Mouse (Mus musculus) CH12.LX (cell line): ENCODE measurements around the gene Isoc2a. TPM values are rescaled to one million over a fixed set of nuclear protein-coding genes. Genes with fewer than 3 reads are reported as not detected.

Experiments
- DNase-seq: peaks from one replicate; pipeline ENCODE4 v3.0.0-alpha.2; 2013; ENCODE audit errors: extremely low read depth
- H3K27ac ChIP-seq: 2 replicates; pipeline ENCODE4 v1.5.1; 2012; ENCODE audit warnings: low read depth, mild to moderate bottlenecking, control low read depth, moderate library complexity; ENCODE audit not compliant: insufficient read depth
- H3K27me3 ChIP-seq: replicated peaks from 2 replicates; pipeline ENCODE3; 2012; ENCODE audit warnings: inconsistent platforms
- H3K36me3 ChIP-seq, 2 experiments: replicated peaks in 1 of 2; 2 replicates each; pipeline versions ENCODE3 to v1.6.1; 2012; ENCODE audit warnings: inconsistent platforms in 1 of 2, low read length in 1 of 2, mild to moderate bottlenecking in 1 of 2, mixed read lengths in 1 of 2, moderate library complexity in 1 of 2; ENCODE audit not compliant: control insufficient read depth in 1 of 2, insufficient read depth in 1 of 2
- H3K4me1 ChIP-seq, 2 experiments: 2 replicates each; pipeline ENCODE4 v1.6.1; 2012; ENCODE audit warnings: inconsistent platforms in 1 of 2, moderate library complexity in 1 of 2; ENCODE audit not compliant: insufficient read depth in 2 of 2, control insufficient read depth in 1 of 2
- H3K4me2 ChIP-seq: 2 replicates; pipeline ENCODE4 v1.6.1; 2012; ENCODE audit warnings: low read depth, mild to moderate bottlenecking, control low read depth; ENCODE audit not compliant: poor library complexity, insufficient read depth, severe bottlenecking
- H3K4me3 ChIP-seq, 3 experiments: fragments of 150-350 bp in 1 of 3; sonication (generic) in 1 of 3; replicated peaks in 1 of 3; 2 replicates each; pipeline versions ENCODE3 to v1.5.1; 2011 to 2012; ENCODE audit warnings: low read depth in 2 of 3, low read length in 2 of 3, mild to moderate bottlenecking in 2 of 3, moderate library complexity in 2 of 3, control low read depth in 1 of 3, improper control_type of control experiment in 1 of 3, inconsistent platforms in 1 of 3, mixed read lengths in 1 of 3; ENCODE audit not compliant: poor library complexity in 1 of 3
- H3K79me2 ChIP-seq: replicated peaks from 2 replicates; pipeline ENCODE4 v1.6.1; 2012; ENCODE audit warnings: mild to moderate bottlenecking, moderate library complexity; ENCODE audit not compliant: control insufficient read depth, poor library complexity, insufficient read depth, severe bottlenecking; ENCODE audit errors: extremely low read depth
- H3K9ac ChIP-seq: 2 replicates; pipeline ENCODE4 v1.6.1; 2012; ENCODE audit warnings: low read depth, mild to moderate bottlenecking, control low read depth, moderate library complexity; ENCODE audit not compliant: insufficient read depth
- H3K9me3 ChIP-seq: replicated peaks from 2 replicates; pipeline ENCODE3; 2012; ENCODE audit warnings: low read length, inconsistent platforms, mixed read lengths
- CHD2 ChIP-seq: IDR thresholded peaks from 2 replicates; pipeline ENCODE4 v1.6.1; 2011; ENCODE audit warnings: low read length, improper control_type of control experiment
- CTCF ChIP-seq, 2 experiments: IDR thresholded peaks in 1 of 2; conservative IDR thresholded peaks in 1 of 2; 2 replicates each; pipeline ENCODE4 v1.5.1; 2011 to 2012; ENCODE audit warnings: low read depth in 2 of 2, low read length in 2 of 2, improper control_type of control experiment in 1 of 2, inconsistent platforms in 1 of 2, mild to moderate bottlenecking in 1 of 2, moderate library complexity in 1 of 2
- E2F4 ChIP-seq: IDR thresholded peaks from 2 replicates; pipeline ENCODE4 v1.6.1; 2011; ENCODE audit warnings: low read depth, low read length, improper control_type of control experiment; ENCODE audit not compliant: insufficient replicate concordance
- EP300 ChIP-seq: IDR thresholded peaks from 2 replicates; pipeline ENCODE4 v1.6.1; 2011; ENCODE audit warnings: low read length, improper control_type of control experiment
- GABPA ChIP-seq: IDR thresholded peaks from 2 replicates; pipeline ENCODE4 v1.6.1; 2012; ENCODE audit warnings: low read depth, low read length, improper control_type of control experiment, inconsistent platforms; ENCODE audit not compliant: insufficient replicate concordance
- JUND ChIP-seq: conservative IDR thresholded peaks from 2 replicates; pipeline ENCODE4 v1.6.1; 2011; ENCODE audit warnings: low read depth, low read length, improper control_type of control experiment
- KAT2A ChIP-seq: IDR thresholded peaks from 2 replicates; pipeline ENCODE4 v1.6.1; 2012; ENCODE audit warnings: low read length, improper control_type of control experiment, inconsistent platforms; ENCODE audit not compliant: insufficient replicate concordance
- MEF2A ChIP-seq: IDR thresholded peaks from 2 replicates; pipeline ENCODE4 v1.6.1; 2014; ENCODE audit warnings: low read depth, mild to moderate bottlenecking, inconsistent platforms, low read length, improper control_type of control experiment, borderline replicate concordance
- MXI1 ChIP-seq: IDR thresholded peaks from 2 replicates; pipeline ENCODE4 v1.6.1; 2011; ENCODE audit warnings: mild to moderate bottlenecking, low read depth, low read length, improper control_type of control experiment
- NELFE ChIP-seq: IDR thresholded peaks from 2 replicates; pipeline ENCODE4 v1.6.1; 2011; ENCODE audit warnings: low read depth, low read length, improper control_type of control experiment
- NRF1 ChIP-seq: IDR thresholded peaks from 2 replicates; pipeline ENCODE4 v1.6.1; 2014; ENCODE audit warnings: low read depth, mild to moderate bottlenecking, inconsistent platforms, low read length, improper control_type of control experiment, moderate library complexity
- PAX5 ChIP-seq: IDR thresholded peaks from 2 replicates; pipeline ENCODE4 v1.6.1; 2012; ENCODE audit warnings: low read length, inconsistent platforms, mixed read lengths
- POLR2A ChIP-seq: IDR thresholded peaks from 2 replicates; pipeline ENCODE4 v1.6.1; 2011; ENCODE audit warnings: low read depth, mild to moderate bottlenecking, improper control_type of control experiment, low read length
- POLR2AphosphoS2 ChIP-seq: IDR thresholded peaks from 2 replicates; pipeline ENCODE4 v1.6.1; 2011; ENCODE audit warnings: low read depth, low read length, improper control_type of control experiment
- RAD21 ChIP-seq: IDR thresholded peaks from 2 replicates; pipeline ENCODE4 v1.6.1; 2011; ENCODE audit warnings: low read depth, mild to moderate bottlenecking, low read length, improper control_type of control experiment, moderate library complexity
- RCOR1 ChIP-seq: conservative IDR thresholded peaks from 2 replicates; pipeline ENCODE4 v1.6.1; 2012; ENCODE audit warnings: low read depth, mild to moderate bottlenecking, inconsistent platforms, low read length, improper control_type of control experiment
- SIN3A ChIP-seq: IDR thresholded peaks from 2 replicates; pipeline ENCODE4 v1.6.1; 2012; ENCODE audit warnings: low read length, improper control_type of control experiment, inconsistent platforms
- TCF12 ChIP-seq: IDR thresholded peaks from 2 replicates; pipeline ENCODE4 v1.6.1; 2014; ENCODE audit warnings: low read depth, mild to moderate bottlenecking, inconsistent platforms, low read length, improper control_type of control experiment
- UBTF ChIP-seq: IDR thresholded peaks from 2 replicates; pipeline ENCODE4 v1.6.1; 2012; ENCODE audit warnings: low read depth, mild to moderate bottlenecking, inconsistent platforms, low read length, improper control_type of control experiment, moderate library complexity
- ZC3H11A ChIP-seq: IDR thresholded peaks from 2 replicates; pipeline ENCODE4 v1.6.1; 2012; ENCODE audit warnings: low read depth, mild to moderate bottlenecking, inconsistent platforms, low read length, improper control_type of control experiment
- ZKSCAN1 ChIP-seq: IDR thresholded peaks from 2 replicates; pipeline ENCODE4 v1.6.1; 2012; ENCODE audit warnings: low read depth, inconsistent platforms, low read length, improper control_type of control experiment, borderline replicate concordance
- ZMIZ1 ChIP-seq: IDR thresholded peaks from 2 replicates; pipeline ENCODE4 v1.6.1; 2012; ENCODE audit warnings: low read depth, mild to moderate bottlenecking, inconsistent platforms, low read length, improper control_type of control experiment
- ZNF384 ChIP-seq: IDR thresholded peaks from 2 replicates; pipeline ENCODE4 v1.6.1; 2012; ENCODE audit warnings: low read depth, low read length, improper control_type of control experiment, inconsistent platforms
- dilution Hi-C: fragments of 300-500 bp; cut with MboI; formaldehyde crosslinking; loops from 2 replicates; pipeline ENCODE4 v1.14.3; 2020; ENCODE audit warnings: low sequenced_read_pairs; ENCODE audit not compliant: extremely low pct_unique_long_range_greater_than_20kb, extremely low pct_ligation_motif_present
- in situ Hi-C: fragments of 300-500 bp; cut with MboI; formaldehyde crosslinking; loops from 3 replicates; pipeline ENCODE4 v1.14.3; 2019; ENCODE audit warnings: low sequenced_read_pairs, low pct_ligation_motif_present, low pct_unique_long_range_greater_than_20kb, mixed read lengths
- polyA plus RNA-seq: library from polyadenylated mRNA; unstranded; fragments of >175 nt; gene quantifications from 2 replicates; pipeline ENCODE4 v1.2.1, GENCODE M21; 2012; ENCODE audit warnings: low read depth; ENCODE audit not compliant: insufficient read length
- total RNA-seq, 2 experiments: library from RNA; depleted of rRNA; stranded (reverse); fragments of 300-350 nt in 1 of 2; fragments of >200 nt in 1 of 2; gene quantifications; 2 replicates each; pipeline ENCODE4 v1.2.3; 2012 to 2014

Gene Isoc2a
- total and polyA plus RNA-seq, 3 experiments: 8.4 to 15.4 (median 12.9) TPM

GRCm38 (mm10) chr7:4863041-4863440 is 13.9 kb upstream of the Isoc2a start:
- no peak overlapping the region for H3K4me2 ChIP-seq
- no peak overlapping the region for H3K27ac ChIP-seq

GRCm38 (mm10) chr7:4863541-4864080 is 13.3 kb upstream of the Isoc2a start:
- Histone ChIP-seq H3K9me3 (no peaks in the 10 kb centered on the region), H3K9ac (no peak overlapping the region), H3K4me3 (no peak overlapping the region), H3K27ac (no peak overlapping the region), H3K4me2 (no peak overlapping the region), H3K27me3 (no peaks in the 10 kb centered on the region), H3K79me2 (no peaks in the 10 kb centered on the region), H3K36me3 (no peaks in the 10 kb centered on the region), H3K4me1 (peaks cover 4 to 18% of the 10 kb centered on the region in 2 experiments; a peak in 3 of 4 replicates)
- TF ChIP-seq CTCF (conservative IDR thresholded peaks at IDR 0.05 in 1 of 2, IDR thresholded peaks at IDR 0.05 in 1 of 2; ENCODE audit: low read depth in 2 of 2, low read length in 2 of 2) (no peak), ZKSCAN1 (no peak), TCF12 (no peak), E2F4 (no peak)
- dilution Hi-C loops: no loop called here
- in situ Hi-C loops: no loop called here
- DNase-seq: no peak

More at GRCm38 (mm10) chr7:4863041-4863440, 13.9 kb upstream of the Isoc2a start:
- in situ Hi-C loops: no loop called here
- no peak overlapping the region for H3K9ac ChIP-seq
- no peak overlapping the region for H3K4me3 ChIP-seq
- H3K9me3 ChIP-seq: no peaks in the 10 kb centered on the region
- H3K27me3 ChIP-seq: no peaks in the 10 kb centered on the region
- dilution Hi-C loops: no loop called here
- H3K79me2 ChIP-seq: no peaks in the 10 kb centered on the region
- peaks cover 4 to 16% of the 10 kb centered on the region in 2 experiments; a peak in 3 of 4 replicates for H3K4me1 ChIP-seq
- DNase-seq: no peak
- TF ChIP-seq NELFE (no peak), GABPA (no peak), ZNF384 (no peak), KAT2A (no peak), CHD2 (no peak), PAX5 (no peak), TCF12 (no peak), RAD21 (no peak), NRF1 (no peak), ZMIZ1 (no peak), JUND (no peak), MEF2A (no peak), RCOR1 (no peak), POLR2A (no peak), SIN3A (no peak), MXI1 (no peak), ZC3H11A (no peak), EP300 (no peak), UBTF (no peak), POLR2AphosphoS2 (no peak)
- H3K36me3 ChIP-seq: no peaks in the 10 kb centered on the region
